Mouse (Mus musculus): ENCODE results near the gene Zbtb38. TPM values are rescaled to one million over a fixed set of nuclear protein-coding genes. Genes with fewer than 3 reads are reported as not detected.
"Not testable (repeated sequence)": the region's sequence is repeated elsewhere in the genome, so short reads cannot be mapped to it uniquely, and the experiment has no call there.

Zbtb38 gene
- polyA plus RNA-seq, 1 experiment from 2014 or later, result 24.9 TPM

DNA sequence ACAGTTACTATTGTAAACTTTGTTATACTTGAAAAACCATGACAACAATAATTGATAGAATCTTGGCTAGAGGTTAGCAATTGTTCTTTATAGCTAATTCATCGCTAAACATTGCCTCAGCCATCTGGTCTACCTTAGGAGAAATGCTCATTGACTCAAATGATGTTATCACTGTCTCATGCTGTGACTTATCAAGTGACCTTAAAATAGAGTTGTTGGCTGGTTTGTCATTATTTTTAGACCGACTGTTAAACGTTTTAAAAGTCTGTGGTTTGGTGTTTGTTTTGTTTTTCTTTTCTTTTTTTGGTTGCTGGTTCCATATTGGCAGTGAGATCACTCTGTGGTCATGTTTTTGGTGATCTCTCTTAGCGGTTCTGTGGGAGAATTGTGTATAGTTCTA lies 99.1 kb downstream of the Zbtb38 start:
- H3K4me1 ChIP-seq, result no peaks in the 10 kb centered on the region
- H3K36me3 ChIP-seq, result no peaks in the 10 kb centered on the region
- H3K9me3 ChIP-seq, result no peaks in the 10 kb centered on the region
- no peak overlapping the region for H3K4me3 ChIP-seq (replicated peaks)
- no peak overlapping the region for H3K9ac ChIP-seq
- ATAC-seq (ENCODE audit: insufficient read depth, low FRiP score, low read depth), result no peak
- WGBS, result 69% methylated on average over 4 of the region's 4 CpGs
- no peak overlapping the region for H3K27ac ChIP-seq
- H3K4me2 ChIP-seq, result no peak overlapping the region
- no peaks in the 10 kb centered on the region for H3K27me3 ChIP-seq (replicated peaks)

GRCm38 (mm10) chr9:96652763-96653162 lies 99.9 kb downstream of the Zbtb38 start:
- Histone ChIP-seq H3K4me3 (replicated peaks) (no peak overlapping the region), H3K9me3 (no peaks in the 10 kb centered on the region), H3K9ac (no peak overlapping the region), H3K27ac (no peak overlapping the region), H3K27me3 (replicated peaks) (no peaks in the 10 kb centered on the region), H3K36me3 (no peaks in the 10 kb centered on the region), H3K4me2 (no peak overlapping the region), H3K4me1 (no peaks in the 10 kb centered on the region)
- 52% methylated on average over 6 of the region's 6 CpGs for WGBS
- ATAC-seq (ENCODE audit: insufficient read depth, low FRiP score, low read depth), result no peak

- H3K4me3 ChIP-seq (replicated peaks), result no peak overlapping the region
- H3K9me3 ChIP-seq, result no peaks in the 10 kb centered on the region
- H3K9ac ChIP-seq, result no peak overlapping the region
- no peaks in the 10 kb centered on the region for H3K4me1 ChIP-seq
- H3K4me2 ChIP-seq, result no peak overlapping the region
- ATAC-seq (ENCODE audit: insufficient read depth, low FRiP score, low read depth), result no peak
- H3K27ac ChIP-seq, result no peak overlapping the region
- no peaks in the 10 kb centered on the region for H3K27me3 ChIP-seq (replicated peaks)
- WGBS, result 61% methylated on average over 7 of the region's 7 CpGs
- no peaks in the 10 kb centered on the region for H3K36me3 ChIP-seq
Observed at GRCm38 (mm10) chr9:96650807-96651206, 101.8 kb downstream of the Zbtb38 start.

DNA sequence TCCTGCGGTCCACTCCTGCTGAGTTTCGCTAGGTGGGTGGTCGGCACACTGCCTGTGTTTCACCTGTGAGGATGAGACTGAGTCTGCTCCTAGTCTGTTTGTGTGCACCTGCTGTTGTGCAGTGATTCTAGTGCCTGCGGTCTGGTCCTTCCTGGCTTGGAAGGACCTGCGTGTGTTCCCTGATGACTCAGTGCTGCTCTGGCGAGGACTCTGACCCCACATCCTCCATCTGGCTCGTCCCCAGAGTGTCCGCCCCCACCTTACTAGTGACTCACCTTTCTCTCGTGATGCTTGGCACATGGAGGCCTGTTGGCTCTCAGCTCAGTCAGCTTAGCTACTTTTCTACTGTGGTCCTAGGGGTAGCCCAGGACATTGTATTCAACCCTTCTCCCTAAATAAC lies 102.7 kb downstream of the Zbtb38 start:
- Histone ChIP-seq H3K4me1 (no peaks in the 10 kb centered on the region), H3K4me3 (replicated peaks) (no peak overlapping the region), H3K9me3 (no peaks in the 10 kb centered on the region), H3K4me2 (no peak overlapping the region), H3K9ac (no peak overlapping the region), H3K27ac (no peak overlapping the region), H3K36me3 (no peaks in the 10 kb centered on the region), H3K27me3 (replicated peaks) (no peaks in the 10 kb centered on the region)
- 58% methylated on average over 9 of the region's 9 CpGs for WGBS
- peak; percentile 58 for ATAC-seq (ENCODE audit: insufficient read depth, low FRiP score, low read depth)

DNA sequence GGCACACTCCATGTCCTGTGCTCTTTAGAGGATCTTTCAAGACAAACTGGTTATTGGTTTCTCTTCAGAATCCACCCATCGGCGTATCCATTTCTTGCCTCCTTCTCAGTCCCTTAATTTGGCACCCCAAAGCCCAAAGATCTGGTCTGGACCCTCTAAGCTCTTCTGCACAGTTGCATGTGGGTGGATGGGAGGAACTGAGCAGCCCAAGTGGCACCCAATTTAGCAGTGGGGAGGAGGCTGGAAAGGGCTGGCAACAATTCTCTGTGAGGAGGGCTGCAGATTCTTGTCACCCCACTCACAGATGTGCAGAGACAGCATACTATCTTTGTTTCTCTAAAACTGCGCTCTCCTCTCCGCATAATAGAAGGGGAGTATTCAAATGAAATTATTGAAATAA lies 103.3 kb downstream of the Zbtb38 start:
- Histone ChIP-seq H3K27ac (no peak overlapping the region), H3K4me1 (no peaks in the 10 kb centered on the region), H3K36me3 (no peaks in the 10 kb centered on the region), H3K4me3 (replicated peaks) (no peak overlapping the region), H3K4me2 (no peak overlapping the region), H3K27me3 (replicated peaks) (no peaks in the 10 kb centered on the region), H3K9me3 (no peaks in the 10 kb centered on the region), H3K9ac (no peak overlapping the region)
- no peak for ATAC-seq (ENCODE audit: insufficient read depth, low FRiP score, low read depth)
- WGBS, result 92% methylated on average over 4 of the region's 4 CpGs

DNA sequence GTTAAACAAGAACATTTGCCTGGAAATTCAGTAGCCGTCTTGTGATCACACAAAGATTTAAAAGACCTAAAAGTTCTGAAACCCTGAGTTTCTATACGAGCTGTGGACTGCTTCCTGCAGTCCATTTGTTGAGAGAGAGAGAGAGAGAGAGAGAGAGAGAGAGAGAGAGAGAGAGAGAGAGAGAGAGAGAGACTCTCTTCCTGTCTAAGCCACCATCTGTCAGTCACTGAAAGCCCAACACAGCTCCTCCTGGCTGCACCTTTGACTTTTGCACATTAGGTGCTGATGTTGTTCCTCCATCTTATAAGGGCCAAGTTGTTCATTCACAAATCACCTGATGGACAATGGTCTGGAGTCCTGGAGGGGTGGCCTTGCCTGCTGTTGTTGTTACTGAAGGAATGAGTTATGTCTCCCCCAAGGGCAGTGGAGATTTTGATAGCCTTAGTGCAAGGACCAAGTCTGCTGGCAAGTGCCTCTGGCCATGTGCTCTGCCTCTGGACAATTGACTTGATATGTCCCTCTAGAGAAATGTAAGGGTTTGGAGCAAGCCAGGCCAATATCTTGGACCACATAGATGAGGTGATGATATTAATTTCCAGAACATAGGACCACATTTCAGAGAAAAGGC lies 105.8 kb downstream of the Zbtb38 start:
- no peaks in the 10 kb centered on the region for H3K4me1 ChIP-seq
- WGBS, result 62% methylated on average over 2 of the region's 2 CpGs
- no peak overlapping the region for H3K4me2 ChIP-seq
- no peaks in the 10 kb centered on the region for H3K36me3 ChIP-seq
- no peak overlapping the region for H3K27ac ChIP-seq
- H3K4me3 ChIP-seq (replicated peaks), result no peak overlapping the region
- no peak overlapping the region for H3K9ac ChIP-seq
- ATAC-seq (ENCODE audit: insufficient read depth, low FRiP score, low read depth), result no peak
- H3K9me3 ChIP-seq, result no peaks in the 10 kb centered on the region
- no peaks in the 10 kb centered on the region for H3K27me3 ChIP-seq (replicated peaks)

- WGBS, result 82% methylated on average over 2 of the region's 2 CpGs
- Histone ChIP-seq H3K4me3 (replicated peaks) (no peak overlapping the region), H3K27ac (no peak overlapping the region), H3K27me3 (replicated peaks) (no peaks in the 10 kb centered on the region), H3K9ac (no peak overlapping the region), H3K9me3 (no peaks in the 10 kb centered on the region), H3K36me3 (no peaks in the 10 kb centered on the region), H3K4me2 (no peak overlapping the region), H3K4me1 (no peaks in the 10 kb centered on the region)
- no peak for ATAC-seq (ENCODE audit: insufficient read depth, low FRiP score, low read depth)
Observed at GRCm38 (mm10) chr9:96644840-96645239, 107.8 kb downstream of the Zbtb38 start.

DNA sequence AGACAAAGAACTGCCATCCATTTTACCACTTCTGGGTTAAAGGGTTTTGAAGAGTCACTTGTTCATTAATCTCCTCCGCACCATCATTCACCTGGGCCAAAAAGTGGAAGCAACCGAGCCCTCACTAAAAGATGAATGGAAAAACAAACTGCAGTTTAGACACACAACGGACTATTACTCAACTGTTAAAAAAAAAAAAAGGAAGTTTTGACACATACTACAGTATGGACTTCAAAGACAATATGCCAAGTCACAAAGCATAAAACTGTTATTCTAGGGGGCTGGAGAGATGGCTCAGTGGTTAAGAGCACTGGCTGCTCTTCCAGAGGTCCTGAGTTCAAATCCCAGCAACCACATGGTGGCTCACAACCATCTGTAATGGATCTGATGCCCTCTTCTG lies 108.6 kb downstream of the Zbtb38 start:
- not testable (repeated sequence) for H3K4me2 ChIP-seq; H3K4me3 ChIP-seq (replicated peaks); H3K9ac ChIP-seq; H3K27me3 ChIP-seq (replicated peaks); H3K9me3 ChIP-seq; H3K36me3 ChIP-seq; H3K27ac ChIP-seq; ATAC-seq (ENCODE audit: insufficient read depth, low FRiP score, low read depth); H3K4me1 ChIP-seq
- WGBS, result 75% methylated on average over 3 of the region's 3 CpGs

- no peaks in the 10 kb centered on the region for H3K27me3 ChIP-seq (replicated peaks)
- no peaks in the 10 kb centered on the region for H3K36me3 ChIP-seq
- no peak overlapping the region for H3K27ac ChIP-seq
- H3K9me3 ChIP-seq, result no peaks in the 10 kb centered on the region
- H3K9ac ChIP-seq, result no peak overlapping the region
- 91% methylated on average over 7 of the region's 7 CpGs for WGBS
- no peak overlapping the region for H3K4me2 ChIP-seq
- no peak for ATAC-seq (ENCODE audit: insufficient read depth, low FRiP score, low read depth)
- H3K4me3 ChIP-seq (replicated peaks), result no peak overlapping the region
- no peaks in the 10 kb centered on the region for H3K4me1 ChIP-seq
Observed at GRCm38 (mm10) chr9:96639451-96639850, 113.2 kb downstream of the Zbtb38 start.

DNA sequence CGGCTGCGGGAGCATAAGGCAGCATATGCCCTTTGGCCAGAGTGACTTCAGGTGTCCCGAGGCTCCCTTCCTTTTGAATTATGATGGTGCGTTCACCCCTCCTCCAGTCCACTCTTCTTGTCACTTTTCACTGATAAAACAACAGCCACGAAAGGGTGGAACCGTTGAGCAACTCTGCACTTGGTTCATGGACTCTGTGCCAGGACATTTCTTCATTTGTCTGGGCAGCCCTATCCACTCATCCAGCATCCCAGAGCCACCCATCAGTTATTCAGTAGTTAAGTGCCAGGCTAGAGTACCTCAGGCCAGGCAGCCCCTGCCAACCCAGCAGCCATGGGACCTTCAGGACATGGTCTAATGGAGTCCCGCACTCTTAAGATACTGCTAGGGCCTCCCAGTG lies 114.1 kb downstream of the Zbtb38 start:
- Histone ChIP-seq H3K27me3 (replicated peaks) (no peaks in the 10 kb centered on the region), H3K9ac (no peak overlapping the region), H3K4me2 (no peak overlapping the region), H3K4me3 (replicated peaks) (no peak overlapping the region), H3K9me3 (no peaks in the 10 kb centered on the region), H3K27ac (no peak overlapping the region), H3K4me1 (no peaks in the 10 kb centered on the region), H3K36me3 (no peaks in the 10 kb centered on the region)
- ATAC-seq (ENCODE audit: insufficient read depth, low FRiP score, low read depth), result no peak
- WGBS, result 60% methylated on average over 7 of the region's 7 CpGs

- no peaks in the 10 kb centered on the region for H3K36me3 ChIP-seq
- no peaks in the 10 kb centered on the region for H3K4me1 ChIP-seq
- no peaks in the 10 kb centered on the region for H3K9me3 ChIP-seq
- no peak overlapping the region for H3K27ac ChIP-seq
- no peak overlapping the region for H3K9ac ChIP-seq
- WGBS, result 71% methylated on average over 7 of the region's 7 CpGs
- H3K4me3 ChIP-seq (replicated peaks), result no peak overlapping the region
- H3K27me3 ChIP-seq (replicated peaks), result no peaks in the 10 kb centered on the region
- no peak overlapping the region for H3K4me2 ChIP-seq
- no peak for ATAC-seq (ENCODE audit: insufficient read depth, low FRiP score, low read depth)
Observed at GRCm38 (mm10) chr9:96637157-96637548, 115.5 kb downstream of the Zbtb38 start.

GRCm38 (mm10) chr9:96636423-96637156 lies 116.0 kb downstream of the Zbtb38 start:
- Histone ChIP-seq H3K4me1 (no peaks in the 10 kb centered on the region; the same call in 1 of the 2 replicates), H3K27ac (no peak overlapping the region), H3K9me3 (no peaks in the 10 kb centered on the region), H3K4me3 (replicated peaks) (no peak overlapping the region), H3K9ac (no peak overlapping the region), H3K36me3 (no peaks in the 10 kb centered on the region), H3K27me3 (replicated peaks) (no peaks in the 10 kb centered on the region), H3K4me2 (no peak overlapping the region)
- no peak for ATAC-seq (ENCODE audit: insufficient read depth, low FRiP score, low read depth)
- 50% methylated on average over 9 of the region's 9 CpGs for WGBS

All from stomach, embryonic 15.5 days (tissue).